Mouse (Mus musculus) testis, adult 2 months (tissue): ENCODE results near the gene Gm3854.

Source experiments
- CTCF ChIP-seq: fragments of 200-500 bp; IDR thresholded peaks from 2 replicates; pipeline ENCODE4 v1.5.1; 2012; ENCODE audit warnings: low read depth, mild to moderate bottlenecking, inconsistent platforms, low read length, moderate library complexity; ENCODE audit not compliant: control insufficient read depth, insufficient read depth, insufficient replicate concordance
- POLR2A ChIP-seq: fragments of 200-500 bp; IDR thresholded peaks from 2 replicates; pipeline ENCODE4 v1.6.1; 2012; ENCODE audit warnings: low read depth, mild to moderate bottlenecking, inconsistent platforms, low read length, moderate library complexity; ENCODE audit not compliant: control insufficient read depth

DNA sequence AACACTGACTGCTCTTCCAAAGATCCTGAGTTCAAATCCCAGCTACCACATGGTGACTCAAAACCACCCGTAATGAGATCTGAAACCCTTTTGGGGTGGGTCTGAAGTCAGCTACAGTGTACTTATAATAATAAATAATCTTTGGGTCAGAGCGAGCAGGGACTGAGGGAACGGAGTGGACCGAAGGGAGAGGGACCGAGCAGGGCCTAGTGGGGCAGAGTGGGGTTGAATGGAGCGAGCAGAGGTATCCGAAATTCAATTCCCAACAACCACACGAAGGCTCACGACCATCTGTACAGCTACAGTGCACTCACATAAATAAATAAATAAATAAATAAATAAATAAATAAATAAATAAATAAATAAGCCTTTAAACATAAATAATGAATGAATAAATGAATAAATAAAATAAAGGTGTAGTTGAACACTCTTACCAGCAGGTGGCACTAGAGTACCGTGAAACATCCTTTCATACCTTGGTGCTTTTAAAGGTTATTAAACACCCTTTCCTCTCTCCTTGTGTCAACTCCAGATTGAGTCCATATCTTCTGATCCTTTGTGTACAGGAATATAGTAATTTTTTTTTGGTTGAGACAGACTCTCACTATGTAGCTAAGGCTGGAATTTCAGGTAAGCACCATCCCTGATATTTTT lies 15.5 kb downstream of the Gm3854 start:
- TF ChIP-seq POLR2A (no peak), CTCF (no peak; the same call in 1 of the 2 replicates)
